Mouse (Mus musculus): ENCODE results near the gene Gm35549.
"Not testable (repeated sequence)": the region's sequence is repeated elsewhere in the genome, so short reads cannot be mapped to it uniquely, and the experiment has no call there.

Gene Gm35549

DNA sequence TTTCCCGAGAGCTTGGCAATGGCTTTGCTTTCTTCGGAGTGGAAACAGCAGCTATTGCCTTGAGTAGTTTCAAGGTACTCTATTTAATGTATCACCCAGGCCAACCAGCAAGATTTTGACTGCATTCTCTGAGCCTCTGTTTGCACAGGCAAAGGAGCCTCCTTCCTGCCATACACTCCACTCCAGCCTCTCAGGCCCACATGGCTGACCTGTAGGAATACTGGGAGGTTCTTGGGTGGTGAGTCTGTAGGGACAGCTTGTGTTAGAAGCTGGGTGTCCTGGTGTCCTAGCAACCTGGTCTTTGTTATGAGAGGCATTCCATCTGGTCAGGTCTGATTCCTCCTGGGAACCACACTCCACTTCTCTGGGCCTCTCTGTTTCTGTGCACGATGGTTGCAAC, at the start of gene Gm35549:
Gm35549 (minus strand) TSS at position 276 of the 400 bp plus-strand sequence.
- no peak for DNase-seq (ENCODE audit: low spot score in 2 of 2)

DNA sequence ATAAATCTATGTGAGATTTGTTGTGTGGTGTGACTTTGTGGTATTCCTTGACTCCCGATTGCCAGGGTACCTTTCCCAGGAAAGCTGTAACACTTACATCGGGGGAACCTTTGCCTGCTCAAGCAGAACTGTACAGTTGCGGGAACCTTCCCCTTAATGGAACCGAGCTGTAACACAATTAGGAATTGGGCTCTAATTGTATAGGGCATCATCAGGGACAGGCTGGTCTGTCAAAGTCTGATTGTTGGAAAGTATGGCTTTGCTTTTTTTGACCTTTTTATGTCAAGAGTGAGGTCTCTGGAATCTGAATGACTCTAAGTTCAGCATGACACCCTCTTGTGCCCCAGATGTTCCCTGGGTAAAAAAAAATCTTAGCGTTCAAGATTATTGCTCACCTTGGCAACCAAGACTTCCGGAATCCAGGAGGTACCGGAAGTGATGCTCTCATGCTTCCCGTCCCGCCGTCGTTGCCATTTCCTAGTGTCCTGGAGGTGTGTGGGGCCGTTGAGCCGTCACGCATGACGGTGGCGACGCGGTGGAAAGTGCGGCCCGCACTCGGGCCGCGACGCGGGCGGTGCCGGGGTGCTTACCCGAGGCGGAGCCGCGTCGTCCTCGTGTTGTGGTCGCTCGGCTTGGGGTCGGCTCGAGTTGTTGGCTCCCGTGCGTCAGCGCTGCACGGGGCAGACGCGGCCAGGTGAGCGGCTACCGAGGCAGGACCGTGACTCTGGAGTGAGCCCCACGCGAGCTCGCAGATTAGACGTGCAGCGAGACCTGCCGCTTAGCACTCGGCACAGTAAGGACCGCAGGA, 42.7 kb upstream of the Gm35549 start:
- DNase-seq (ENCODE audit: low spot score in 2 of 2): peak; percentile 51 to 52

DNA sequence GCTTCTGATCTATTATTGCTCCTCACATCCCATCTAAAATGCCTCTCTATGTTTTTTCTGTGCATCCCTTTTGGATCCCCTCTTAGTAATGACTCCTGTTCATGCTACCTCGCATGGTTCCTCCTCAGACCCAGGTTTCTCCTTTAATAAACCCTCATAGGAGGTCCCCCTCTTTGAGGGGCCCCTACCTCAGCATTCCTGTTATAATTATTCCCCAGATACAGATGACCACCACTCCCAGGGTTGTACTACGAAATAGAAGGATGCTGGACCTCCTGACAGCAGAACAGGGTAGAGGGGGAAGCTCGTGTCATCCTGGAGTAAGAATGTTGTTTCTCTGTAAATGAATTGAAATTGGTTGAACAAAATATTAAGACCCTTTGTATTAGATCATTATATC, 41.5 kb upstream of the Gm35549 start, which contains the start of gene Zkscan7:
Zkscan7 (plus strand) TSS at position 301 of the 400 bp plus-strand sequence.
- DNase-seq (ENCODE audit: low spot score in 2 of 2): no peak

DNA sequence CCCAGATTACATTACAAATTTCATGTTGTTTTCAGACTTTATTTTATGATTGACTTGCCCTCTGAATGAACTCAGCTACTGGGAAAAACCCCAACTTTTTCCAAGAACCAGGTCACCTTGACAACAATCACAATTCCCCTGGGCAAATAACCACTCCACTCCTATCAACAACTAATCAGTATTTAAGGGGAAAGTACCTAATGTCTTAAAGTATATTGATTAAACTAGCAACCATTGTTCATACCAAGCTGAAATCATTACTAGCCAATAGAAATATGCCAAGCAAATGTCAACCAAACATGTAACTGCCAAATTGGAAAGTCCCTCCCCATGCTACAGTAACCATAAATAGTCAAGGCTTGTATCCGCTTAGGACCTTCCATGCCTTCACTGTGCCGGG, 31.3 kb upstream of the Gm35549 start:
- no peak for DNase-seq (ENCODE audit: low spot score in 2 of 2)

DNA sequence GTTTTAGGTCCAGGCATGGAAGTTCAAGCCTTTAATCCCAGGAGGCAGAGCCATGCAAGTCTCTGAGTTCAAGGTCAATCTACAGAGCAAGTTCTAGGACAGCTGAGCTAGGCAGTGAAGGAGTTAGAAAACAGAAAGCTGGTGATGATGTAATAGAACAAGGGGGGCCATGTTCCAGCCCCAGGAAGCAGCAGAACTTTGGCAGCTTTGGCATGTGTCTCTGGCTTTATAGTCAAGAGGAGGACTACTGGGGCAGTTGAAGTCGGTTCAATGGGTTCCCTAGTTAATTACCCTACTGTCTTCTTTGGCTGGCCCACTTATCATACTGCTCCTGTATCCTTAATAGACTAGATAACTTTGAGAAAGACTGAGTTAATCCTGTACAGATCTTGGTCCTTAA, 30.8 kb upstream of the Gm35549 start:
- no peak for DNase-seq (ENCODE audit: low spot score in 2 of 2)

DNA sequence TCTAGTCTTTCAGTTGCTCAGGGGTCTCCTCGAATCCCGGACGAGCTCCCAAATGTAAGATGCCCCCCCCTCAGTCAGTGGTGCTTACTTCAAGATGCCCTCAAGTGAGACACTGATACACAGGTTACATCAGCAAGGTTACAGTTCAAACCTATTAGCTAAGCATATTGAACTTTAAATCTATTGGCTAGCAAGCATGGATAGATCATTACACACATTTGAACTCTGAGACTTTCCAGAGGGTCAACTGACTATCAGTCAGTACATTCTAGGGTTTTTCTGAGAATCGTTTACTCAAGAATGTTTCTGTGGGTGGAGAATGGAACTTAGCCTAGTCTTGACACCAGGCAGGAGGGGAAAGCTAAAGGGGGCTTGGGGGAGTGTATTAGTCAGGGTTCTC, 28.8 kb upstream of the Gm35549 start:
- DNase-seq (ENCODE audit: low spot score in 2 of 2): no peak

DNA sequence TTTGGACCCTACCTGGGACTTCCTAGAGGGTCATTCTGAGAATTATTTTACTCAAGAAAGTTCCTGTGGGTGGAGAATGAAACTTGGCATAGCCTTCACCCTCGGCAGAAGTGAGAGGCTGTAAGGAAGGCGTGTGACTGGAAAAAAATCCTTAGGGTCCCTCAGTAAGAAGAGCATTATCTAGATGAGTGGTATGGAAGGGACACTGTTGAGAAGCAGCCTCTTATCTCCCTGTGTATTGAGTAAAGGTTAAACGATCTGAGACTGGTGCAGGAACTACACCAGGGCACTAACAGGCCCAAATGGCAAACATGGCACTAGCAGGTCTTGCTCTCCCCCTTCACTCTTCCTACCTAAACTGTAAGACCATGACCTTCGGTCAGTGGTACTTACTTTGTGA, 22.4 kb upstream of the Gm35549 start:
- no peak for DNase-seq (ENCODE audit: low spot score in 2 of 2)

DNA sequence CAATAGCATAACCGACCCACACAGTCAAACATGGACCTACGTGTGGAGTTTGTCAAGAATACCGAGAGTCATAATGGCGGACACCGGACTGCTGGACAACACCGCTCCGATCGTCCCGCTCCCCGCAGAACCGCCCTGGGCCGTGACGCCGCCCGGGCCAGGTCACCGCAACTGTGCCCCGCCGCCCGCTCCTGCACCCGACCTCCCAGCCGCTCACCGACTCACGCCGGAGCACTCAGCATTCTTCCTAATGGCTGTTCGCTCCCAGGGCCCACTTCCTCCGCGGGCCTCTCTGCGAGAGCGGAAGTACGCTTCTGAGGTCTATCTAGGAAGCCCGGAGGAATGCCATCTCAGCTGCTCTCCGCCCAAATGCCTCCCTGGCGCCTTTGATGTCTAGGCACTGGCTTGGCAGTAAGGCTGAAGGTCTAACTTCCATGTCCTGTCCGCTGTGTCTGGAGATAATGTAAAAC, 21.9 kb upstream of the Gm35549 start, which contains the start of gene Zfp445:
Zfp445 (minus strand) TSS at position 310 of the 470 bp plus-strand sequence.
- peak; percentile 79 to 84 for DNase-seq (ENCODE audit: low spot score in 2 of 2)

DNA sequence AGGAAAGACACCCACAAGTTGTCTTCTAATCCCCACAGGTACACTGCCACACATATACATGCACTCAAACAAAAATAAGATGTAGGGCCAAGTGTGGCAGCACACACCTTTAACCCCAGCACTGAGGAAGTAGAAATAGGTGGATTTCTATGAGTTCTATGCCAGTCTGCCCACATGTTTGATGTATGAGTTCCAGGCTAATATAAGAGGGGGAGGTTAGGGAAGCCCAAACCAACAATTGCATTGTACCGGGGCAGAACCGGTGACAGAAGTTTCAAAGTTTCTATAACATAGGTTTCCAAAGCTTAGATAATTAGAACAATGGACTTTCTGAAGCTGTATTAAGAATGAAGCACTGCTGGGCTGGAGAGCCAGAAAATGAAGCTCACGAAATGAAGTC, 21.0 kb upstream of the Gm35549 start:
- DNase-seq (ENCODE audit: low spot score in 2 of 2): no peak

DNA sequence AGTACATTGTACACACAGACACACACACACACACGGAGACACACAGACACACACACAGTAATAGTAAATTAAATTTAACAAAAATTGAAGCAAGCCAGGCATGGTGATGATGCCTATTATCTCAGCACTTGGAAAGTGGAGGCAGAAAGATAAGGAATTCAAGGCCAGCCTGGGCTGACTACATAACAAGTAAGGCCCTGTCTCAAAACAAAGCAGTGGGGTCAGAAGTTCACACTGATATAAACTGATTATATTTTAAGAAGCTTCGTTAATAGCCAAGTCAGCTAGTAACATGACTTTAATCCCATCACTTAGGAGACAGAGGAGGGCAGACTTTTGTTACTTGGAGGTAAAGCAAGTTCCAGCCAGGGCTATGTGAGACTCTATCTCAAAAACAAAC, 19.9 kb upstream of the Gm35549 start:
- DNase-seq (ENCODE audit: low spot score in 2 of 2): no peak

DNA sequence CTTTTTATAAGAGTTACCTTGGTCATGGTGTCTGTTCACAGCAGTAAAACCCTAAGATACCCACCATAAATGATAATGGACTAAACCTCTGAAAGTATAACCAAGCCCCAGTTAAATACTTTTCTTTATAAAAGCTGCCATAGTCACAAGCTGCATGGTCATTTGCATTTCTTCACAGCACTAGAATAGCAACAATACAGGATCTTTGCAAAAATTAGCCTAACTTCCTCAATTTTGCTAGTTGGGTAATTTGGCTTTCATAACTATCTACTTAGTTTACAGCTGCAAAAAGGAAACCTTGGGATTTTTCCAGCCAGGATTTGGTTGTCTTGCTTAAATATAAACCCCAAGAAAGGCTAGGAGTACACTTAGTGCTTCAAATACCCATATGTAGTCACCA, 16.9 kb upstream of the Gm35549 start:
- no peak for DNase-seq (ENCODE audit: low spot score in 2 of 2)

DNA sequence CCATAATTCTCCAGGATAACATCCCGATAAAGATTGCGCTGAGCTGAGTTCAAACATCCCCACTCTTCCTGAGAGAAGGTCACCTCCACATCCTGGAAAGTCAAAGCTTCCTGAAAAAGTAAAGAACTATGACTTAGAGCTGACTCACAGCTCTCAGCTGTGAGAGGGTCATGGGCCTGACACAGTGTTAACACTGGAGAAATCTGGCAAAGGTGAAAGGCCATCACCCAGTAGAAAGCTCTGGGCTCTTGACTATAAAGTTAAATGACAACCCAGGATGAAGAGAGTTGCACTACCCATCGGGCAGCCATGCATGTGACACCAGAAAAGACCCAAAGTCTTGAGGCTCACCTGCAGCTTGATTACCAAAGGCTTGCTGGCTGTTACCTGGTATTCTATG, 12.9 kb upstream of the Gm35549 start:
- no peak for DNase-seq (ENCODE audit: low spot score in 2 of 2)

DNA sequence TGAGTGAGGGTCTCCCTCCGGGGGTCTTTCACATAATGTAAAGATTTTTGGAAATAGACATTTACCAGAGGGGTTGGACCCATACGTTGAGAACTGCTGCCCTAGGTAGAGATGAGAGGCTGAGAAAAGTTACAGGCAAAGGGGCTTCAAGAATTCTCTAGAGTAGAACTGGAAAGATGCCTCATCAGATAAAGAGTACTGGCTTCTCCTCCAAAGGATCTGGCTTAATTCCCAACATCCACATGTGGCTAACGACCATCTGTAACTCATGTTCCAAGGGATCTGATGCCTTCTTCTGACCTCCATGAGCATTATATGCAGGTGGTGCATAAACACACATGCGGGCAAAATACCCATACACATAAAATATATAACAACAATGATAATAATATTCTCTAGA, 11.8 kb upstream of the Gm35549 start:
- DNase-seq (ENCODE audit: low spot score in 2 of 2): no peak

DNA sequence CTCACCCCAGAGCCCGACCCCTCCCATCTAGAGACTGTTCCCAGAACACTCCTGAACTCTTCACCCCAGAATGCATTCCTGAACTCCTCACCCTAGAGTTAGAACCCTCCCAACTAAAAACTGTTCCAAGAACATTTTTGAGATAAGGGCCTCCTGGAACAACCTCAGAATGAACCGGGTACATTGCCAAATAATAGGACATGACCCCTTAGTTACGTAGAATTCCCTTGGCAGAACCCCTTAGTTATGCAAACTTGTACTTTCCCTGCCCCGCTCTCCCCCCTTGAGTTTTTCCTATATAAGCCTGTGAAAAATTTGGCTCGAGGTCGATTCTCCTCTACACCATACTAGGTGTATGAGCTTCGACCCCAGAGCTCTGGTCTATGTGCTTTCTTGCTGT, 11.3 kb upstream of the Gm35549 start:
- DNase-seq (ENCODE audit: low spot score in 2 of 2): not testable (repeated sequence)

DNA sequence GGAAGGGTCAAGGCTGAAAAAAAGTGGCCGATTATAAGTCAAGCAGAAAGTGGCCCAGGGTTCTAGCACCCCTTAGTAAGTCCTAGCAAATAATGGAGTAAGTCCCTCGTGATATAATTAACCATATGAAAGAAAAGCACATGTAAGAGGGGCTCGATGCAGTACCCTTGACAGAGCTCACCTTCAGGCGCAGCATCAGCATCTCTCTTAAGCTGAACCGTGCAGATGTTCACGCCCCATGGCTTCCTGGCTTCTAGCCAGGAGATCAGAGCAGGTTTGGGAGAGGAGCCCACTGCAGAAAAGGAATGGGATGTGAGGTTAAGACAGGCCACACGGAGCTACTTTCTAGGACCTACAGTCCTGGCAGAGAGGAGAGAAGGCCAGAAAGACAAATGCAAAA, 10.7 kb upstream of the Gm35549 start:
- DNase-seq (ENCODE audit: low spot score in 2 of 2): no peak

DNA sequence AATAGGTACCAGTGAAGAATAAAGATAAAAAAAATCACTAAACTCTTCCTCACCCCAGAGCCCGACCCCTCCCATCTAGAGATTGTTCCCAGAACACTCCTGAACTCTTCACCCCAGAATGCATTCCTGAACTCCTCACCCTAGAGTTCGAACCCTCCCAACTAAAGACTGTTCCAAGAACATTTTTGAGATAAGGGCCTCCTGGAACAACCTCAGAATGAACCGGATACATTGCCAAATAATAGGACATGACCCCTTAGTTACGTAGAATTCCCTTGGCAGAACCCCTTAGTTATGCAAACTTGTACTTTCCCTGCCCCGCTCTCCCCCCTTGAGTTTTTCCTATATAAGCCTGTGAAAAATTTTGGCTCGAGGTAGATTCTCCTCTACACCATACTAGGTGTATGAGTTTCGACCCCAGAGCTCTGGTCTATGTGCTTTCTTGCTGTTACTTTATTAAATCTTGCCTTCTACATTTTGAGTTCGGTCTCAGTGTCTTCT, 4.0 kb upstream of the Gm35549 start:
- DNase-seq (ENCODE audit: low spot score in 2 of 2): peak; percentile 43 to 53

DNA sequence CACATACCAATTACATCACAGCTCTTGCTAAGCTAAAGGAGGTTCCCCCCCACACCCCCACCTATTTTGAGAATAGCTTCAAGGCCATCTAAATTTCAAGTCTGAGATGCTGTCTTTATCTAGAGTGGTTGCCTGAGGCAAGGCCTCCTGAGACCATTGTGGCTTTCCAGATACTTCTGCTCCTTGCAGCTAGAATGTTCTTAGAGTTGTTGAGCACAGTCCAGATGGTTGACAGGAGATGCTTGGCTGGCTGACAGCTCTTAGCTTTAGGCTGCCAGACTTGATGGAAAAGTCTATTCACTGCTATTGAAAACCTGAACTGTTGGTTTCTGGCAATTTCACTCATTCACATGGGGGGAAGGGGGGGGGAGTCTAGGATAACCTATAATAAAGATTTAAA, 2.3 kb upstream of the Gm35549 start:
- DNase-seq (ENCODE audit: low spot score in 2 of 2): peak; percentile 76 to 84

DNA sequence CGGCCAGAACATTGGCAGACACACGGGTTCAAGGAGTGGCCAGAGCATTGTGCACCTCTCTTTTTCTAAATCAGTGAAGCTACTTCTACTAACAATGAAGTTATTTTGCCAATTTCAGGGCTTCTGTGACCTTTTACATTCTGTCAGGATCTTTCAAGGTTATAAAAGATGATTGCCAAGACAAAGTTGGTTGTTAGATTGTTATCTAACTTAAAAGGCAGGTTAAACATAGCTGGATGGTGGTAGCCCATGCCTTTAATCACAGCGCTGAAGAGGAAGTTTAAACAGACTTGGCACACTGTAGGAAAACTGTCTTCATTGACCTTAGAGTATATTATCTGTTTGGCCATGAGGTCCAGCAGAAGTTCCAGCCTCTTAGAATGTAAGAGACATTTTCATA, 1.8 kb upstream of the Gm35549 start:
- DNase-seq (ENCODE audit: low spot score in 2 of 2): peak in 1 of 2 experiments; percentile 23

DNA sequence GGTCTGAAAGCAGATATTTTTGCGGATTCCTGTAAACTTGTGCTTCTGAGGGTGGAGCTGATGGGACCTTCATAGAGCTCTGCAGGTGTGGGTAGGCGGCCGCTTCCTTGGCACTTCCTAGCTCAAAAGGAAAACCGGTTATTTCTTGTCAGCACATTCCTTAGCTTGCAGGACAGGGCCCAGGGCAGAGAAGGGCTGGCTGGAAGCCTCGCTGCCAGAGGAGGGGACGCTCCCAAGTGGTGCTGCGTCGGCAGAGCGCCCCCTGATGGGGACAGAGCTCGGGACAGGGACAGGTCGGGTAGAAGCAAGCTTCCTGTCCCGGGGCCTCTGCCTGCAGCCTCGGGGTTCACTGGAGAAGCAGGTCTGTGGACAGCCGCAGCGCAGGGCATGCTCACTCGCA, 6.2 kb downstream of the Gm35549 start:
- DNase-seq (ENCODE audit: low spot score in 2 of 2): no peak

DNA sequence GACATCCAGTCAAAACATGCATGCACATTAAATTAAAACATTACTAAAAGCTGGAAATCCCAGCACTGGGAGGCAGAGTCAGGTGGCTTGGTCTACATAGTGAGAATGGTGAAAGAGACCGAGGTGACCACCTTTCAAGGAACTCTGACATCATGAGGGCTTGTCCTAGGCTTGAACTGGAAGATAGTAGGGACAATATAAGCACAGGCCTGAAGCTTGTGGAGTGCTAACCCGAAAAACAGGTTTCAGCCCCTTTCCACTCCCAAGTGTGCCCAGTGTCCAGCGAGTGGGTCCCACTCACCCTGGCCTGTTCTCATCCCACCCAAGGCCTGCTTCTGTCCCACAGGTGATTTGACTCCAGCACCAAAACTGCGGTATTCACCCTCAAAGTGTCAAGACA, 6.6 kb downstream of the Gm35549 start:
- DNase-seq (ENCODE audit: low spot score in 2 of 2): no peak

DNA sequence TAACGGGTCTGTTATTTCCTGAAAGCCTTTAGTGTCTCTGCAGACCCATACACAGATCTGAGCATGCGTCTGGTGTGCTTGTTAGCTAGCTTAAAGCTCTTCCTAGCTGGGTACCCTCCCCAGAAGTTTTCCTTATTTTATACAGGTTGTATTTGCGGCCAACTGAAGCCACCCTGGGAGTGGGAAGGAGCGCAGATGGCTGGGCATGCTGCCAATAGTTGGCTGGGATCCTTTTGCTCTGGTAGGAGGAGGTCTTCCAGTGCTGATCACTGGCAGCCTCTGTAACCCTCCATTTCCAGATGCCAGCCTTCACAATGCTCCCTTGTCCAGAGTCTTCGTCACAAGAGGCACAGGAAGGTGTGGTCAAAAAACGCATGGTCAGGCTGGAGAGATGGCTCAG, 7.0 kb downstream of the Gm35549 start:
- DNase-seq (ENCODE audit: low spot score in 2 of 2): peak in 1 of 2 experiments; percentile 35

DNA sequence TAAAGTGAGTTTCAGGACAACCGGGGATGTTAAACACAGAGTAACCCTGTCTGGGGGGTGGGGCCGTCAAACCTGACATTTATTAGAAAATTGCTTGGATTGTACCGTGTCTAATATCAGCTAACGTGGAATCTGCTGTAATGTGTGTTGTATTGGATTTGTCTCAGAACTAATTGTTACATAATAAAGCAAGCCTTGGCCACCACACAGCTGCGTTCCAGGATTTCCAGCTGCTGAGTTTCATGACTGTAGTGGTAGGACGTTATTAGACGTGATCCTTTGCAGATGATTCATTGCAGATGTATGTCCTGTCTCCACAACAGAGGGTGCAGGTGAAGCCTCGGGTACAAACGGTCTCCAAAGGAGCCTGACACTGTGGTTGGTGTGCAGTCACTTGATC, 7.7 kb downstream of the Gm35549 start:
- peak; percentile 41 to 52 for DNase-seq (ENCODE audit: low spot score in 2 of 2)

DNA sequence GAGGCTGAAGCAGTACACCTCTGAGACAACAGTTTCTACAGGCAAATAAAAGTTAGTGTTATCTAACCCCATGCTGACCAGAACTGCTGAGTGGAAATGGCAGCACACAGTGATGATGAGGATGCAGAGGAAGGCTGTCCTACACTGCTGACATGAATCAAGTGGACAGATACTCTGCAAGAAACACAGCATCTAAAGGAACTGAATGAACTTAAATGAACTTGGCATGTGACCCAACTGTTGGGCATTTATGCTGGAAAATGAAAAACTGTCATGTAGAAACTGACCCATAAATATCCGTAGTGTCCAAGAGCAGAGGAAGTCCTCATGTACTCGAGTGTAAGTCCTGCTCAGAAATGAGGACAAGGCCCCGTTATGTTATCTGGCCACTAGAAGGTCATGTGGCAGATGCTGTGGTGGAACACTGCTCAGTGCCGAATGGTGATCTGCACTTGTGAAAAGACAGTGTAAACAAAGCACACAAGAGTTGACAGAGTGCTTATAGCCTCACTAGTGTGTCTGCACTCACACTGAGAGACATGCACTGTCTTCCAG, 13.9 kb downstream of the Gm35549 start:
- no peak for DNase-seq (ENCODE audit: low spot score in 2 of 2)
